Mouse (Mus musculus) bone marrow, adult 2 months (tissue): Measurements from ENCODE around the gene Itpr1.

Experiments
- CTCF ChIP-seq: fragments of 200-500 bp; IDR thresholded peaks from 2 replicates; pipeline ENCODE4 v1.5.1; 2011; ENCODE audit warnings: low read length, control low read depth; ENCODE audit not compliant: control insufficient read depth, insufficient read depth
- POLR2A ChIP-seq: fragments of 200-500 bp; IDR thresholded peaks from 2 replicates; pipeline ENCODE4 v1.6.1; 2011; ENCODE audit warnings: low read depth, mild to moderate bottlenecking, control low read depth, low read length, borderline replicate concordance; ENCODE audit not compliant: control insufficient read depth

GRCm38 (mm10) chr6:108451536-108451935 lies 238.6 kb downstream of the Itpr1 start:
- TF ChIP-seq CTCF (no peak), POLR2A (no peak)
